Comparison of ENCODE assay signal across 19 mouse cellular contexts in genomic region chr12:83924332-83924731, GRCm38 (mm10). TPM values are rescaled to one million over a fixed set of nuclear protein-coding genes. Genes with fewer than 3 reads are reported as not detected.
DNase-seq lines count a peak whose midpoint lies in the region; ATAC-seq and TF ChIP-seq lines count a peak whose summit lies in the region.
"Had no signal": no experiment of that assay in that cellular context is flagged by ENCODE, and none has a peak within 500 bp of the region (broad histone marks: within the 10 kb centered on the region; RNA-seq: fewer than 3 reads in every experiment).

No protein-coding gene starts in this region.

- no peaks in the 10 kb centered on the region for H3K36me3 ChIP-seq in heart, embryonic 10.5 days
- H3K36me3 ChIP-seq in kidney, embryonic 15.5 days = no peaks in the 10 kb centered on the region
- no peaks in the 10 kb centered on the region for H3K36me3 ChIP-seq in intestine, postnatal 0 days (ENCODE audit: control insufficient read depth, insufficient read depth)
- H3K36me3 ChIP-seq: forebrain, embryonic 12.5 days; hindbrain, embryonic 13.5 days had no signal

- no peak for ATAC-seq in kidney, embryonic 15.5 days (replicated peaks; ENCODE audit: low FRiP score)
- ATAC-seq in intestine, postnatal 0 days = no peak

- no peaks in the 10 kb centered on the region for H3K27me3 ChIP-seq in heart, embryonic 10.5 days (ENCODE audit: insufficient read depth, poor library complexity, severe bottlenecking)
- H3K27me3 ChIP-seq in kidney, embryonic 15.5 days = no peaks in the 10 kb centered on the region
- H3K27me3 ChIP-seq in intestine, postnatal 0 days (replicated peaks; ENCODE audit: control insufficient read depth, insufficient read depth, low read length) = no peaks in the 10 kb centered on the region
- H3K27me3 ChIP-seq: forebrain, embryonic 12.5 days; hindbrain, embryonic 13.5 days had no signal

- intact Hi-C loops in heart, postnatal 25 days (cut with DNase I) = no loop called here

- 29% methylated on average over 3 of the region's 3 CpGs for WGBS in heart, embryonic 10.5 days
- WGBS in kidney, embryonic 15.5 days = 71% methylated on average over 3 of the region's 3 CpGs
- WGBS in intestine, postnatal 0 days = 51% methylated on average over 3 of the region's 3 CpGs

- no peak for TF ChIP-seq POLR2A in cortical plate, adult 2 months (IDR thresholded peaks at IDR 0.05; ENCODE audit: extremely low read depth, insufficient read depth, low read length)

- peaks cover 57% of the 10 kb centered on the region for H3K4me1 ChIP-seq in heart, embryonic 10.5 days
- H3K4me1 ChIP-seq in kidney, embryonic 15.5 days = peaks cover 36% of the 10 kb centered on the region
- peaks cover 5% of the 10 kb centered on the region for H3K4me1 ChIP-seq in cortical plate, adult 2 months (ENCODE audit: control insufficient read depth, insufficient read depth, low read length)
- H3K4me1 ChIP-seq in intestine, postnatal 0 days (replicated peaks; ENCODE audit: control insufficient read depth, insufficient read depth, low read length) = peaks cover 17% of the 10 kb centered on the region; the same call in 1 of the 2 replicates

- H3K4me3 ChIP-seq in heart, embryonic 10.5 days = no peak overlapping the region
- H3K4me3 ChIP-seq in kidney, embryonic 15.5 days (replicated peaks) = no peak overlapping the region
- H3K4me3 ChIP-seq in cortical plate, adult 2 months (ENCODE audit: insufficient read depth, low read length) = no peak overlapping the region
- H3K4me3 ChIP-seq in intestine, postnatal 0 days (ENCODE audit: low read depth, low read length) = no peak overlapping the region
- H3K4me3 ChIP-seq: forebrain, embryonic 12.5 days; hindbrain, embryonic 13.5 days had no signal

- peak overlapping the region; percentile 89 for H3K27ac ChIP-seq in heart, embryonic 10.5 days
- H3K27ac ChIP-seq in kidney, embryonic 15.5 days = peak overlapping the region; percentile 54; the same call in 1 of the 2 replicates
- H3K27ac ChIP-seq in cortical plate, adult 2 months (ENCODE audit: insufficient read depth, low read length) = peak overlapping the region; percentile 70
- peak overlapping the region; percentile 89 for H3K27ac ChIP-seq in intestine, postnatal 0 days (ENCODE audit: low read depth, low read length)
- H3K27ac ChIP-seq: forebrain, embryonic 12.5 days; hindbrain, embryonic 13.5 days had no signal

- H3K9me3 ChIP-seq in heart, embryonic 10.5 days = no peaks in the 10 kb centered on the region
- no peaks in the 10 kb centered on the region for H3K9me3 ChIP-seq in kidney, embryonic 15.5 days (replicated peaks)
- no peaks in the 10 kb centered on the region for H3K9me3 ChIP-seq in intestine, postnatal 0 days (ENCODE audit: control insufficient read depth)
- H3K9me3 ChIP-seq: forebrain, embryonic 12.5 days; hindbrain, embryonic 13.5 days had no signal

- no peak overlapping the region for H3K9ac ChIP-seq in kidney, embryonic 15.5 days
- no peak overlapping the region for H3K9ac ChIP-seq in intestine, postnatal 0 days (ENCODE audit: low read depth, low read length)
- H3K9ac ChIP-seq: forebrain, embryonic 12.5 days; hindbrain, embryonic 13.5 days had no signal

- no peak overlapping the region for H3K4me2 ChIP-seq in kidney, embryonic 15.5 days
- 0 out of 2 replicates have a peak overlapping the region, but pooled peaks have one; percentile 1 for H3K4me2 ChIP-seq in intestine, postnatal 0 days (replicated peaks; ENCODE audit: low read depth)
- H3K4me2 ChIP-seq: forebrain, embryonic 12.5 days; hindbrain, embryonic 13.5 days had no signal

- TF ChIP-seq CTCF in cortical plate, adult 2 months (IDR thresholded peaks at IDR 0.05; ENCODE audit: extremely low read depth, insufficient read depth, low read length) = no peak
- TF ChIP-seq CTCF in intestine, postnatal 0 days (IDR thresholded peaks at IDR 0.05; ENCODE audit: low read depth) = no peak

- DNase-seq in heart, embryonic 10.5 days (ENCODE audit: low spot score) = peak; percentile 80
- no peak for DNase-seq in heart, postnatal 25 days (ENCODE audit: low spot score)
- no peak for DNase-seq in kidney, adult 11 months
- no peak for DNase-seq in thymus, postnatal 14 days
- no peak for DNase-seq in frontal cortex, postnatal 14 days (ENCODE audit: low spot score in 2 of 2)
- DNase-seq: adrenal gland, postnatal 10 days; B cell, adult 2 months; cerebellum, adult 11 months; cerebellum, postnatal 36 days; kidney, adult 9 months; left cerebral cortex, postnatal 4 days; lung, adult 18-20 months; lung, postnatal 36 days; right cerebral cortex, postnatal 14 days had no signal

RNA-seq across cellular contexts. Expression of gene Numb, which starts 2.6 kb away (rescaled TPM):
- polyA plus RNA-seq in heart, embryonic 10.5 days (2016; fragmentation: Nextera tagmentation; extraction: Ambion mirVana) = 38.8 and 39.1 TPM in 2 replicates
- 10 to 100 TPM; 29.5 to 36.3 TPM for total RNA-seq in heart, postnatal 25 days (2021)
- polyA plus RNA-seq in kidney, embryonic 15.5 days (2015; fragmentation: Nextera tagmentation; extraction: Ambion mirVana) = 41.2 and 41.3 TPM in 2 replicates
- polyA plus RNA-seq in cortical plate, adult 2 months (2012; rRNA removed) = 69.6 and 74.6 TPM in 2 replicates
- 28.9 and 34.4 TPM in 2 replicates for polyA plus RNA-seq in intestine, postnatal 0 days (2015; fragmentation: Nextera tagmentation; extraction: Ambion mirVana)

RNA-seq across cellular contexts. Expression of gene Riox1, which starts 26.1 kb away (rescaled TPM):
- 12.3 and 19.4 TPM in 2 replicates for polyA plus RNA-seq in heart, embryonic 10.5 days (2016; fragmentation: Nextera tagmentation; extraction: Ambion mirVana)
- 1 to 10 TPM; 5.2 to 5.5 TPM for total RNA-seq in heart, postnatal 25 days (2021)
- 14.0 and 14.1 TPM in 2 replicates for polyA plus RNA-seq in kidney, embryonic 15.5 days (2015; fragmentation: Nextera tagmentation; extraction: Ambion mirVana)
- polyA plus RNA-seq in cortical plate, adult 2 months (2012; rRNA removed) = 11.5 and 11.8 TPM in 2 replicates
- polyA plus RNA-seq in intestine, postnatal 0 days (2015; fragmentation: Nextera tagmentation; extraction: Ambion mirVana) = 11.4 and 12.4 TPM in 2 replicates
